Mouse (Mus musculus) right cerebral cortex, adult 2 months (tissue): ENCODE data around the gene Naxd.

ENCODE experiments used
- DNase-seq, 2 experiments: peaks; one replicate each; pipeline ENCODE4 v3.0.0; 2021 to 2022; ENCODE audit warnings: low spot score in 2 of 2

Naxd gene

GRCm38 (mm10) chr8:11555720-11556591, 58.6 kb downstream of the Naxd start:
- DNase-seq: peak; percentile 99

- peak; percentile 33 to 64 for DNase-seq
These were observed 59.6 kb downstream of the Naxd start for GRCm38 (mm10) chr8:11556691-11557423.

GRCm38 (mm10) chr8:11557424-11557767, 60.1 kb downstream of the Naxd start:
- peak in 1 of 2 experiments; percentile 32 for DNase-seq

GRCm38 (mm10) chr8:11557768-11558629, 60.7 kb downstream of the Naxd start:
- DNase-seq: peak; percentile 95

GRCm38 (mm10) chr8:11559511-11559910, 62.2 kb downstream of the Naxd start:
- no peak for DNase-seq

GRCm38 (mm10) chr8:11560220-11560619, 62.9 kb downstream of the Naxd start:
- no peak for DNase-seq

- DNase-seq: no peak
These were observed 66.9 kb downstream of the Naxd start for GRCm38 (mm10) chr8:11564236-11564635.
